Mouse (Mus musculus) G1E (cell line): ENCODE measurements around the gene Zcchc7. TPM values are rescaled to one million over a fixed set of nuclear protein-coding genes. Genes with fewer than 3 reads are reported as not detected.
A peak's percentile ranks its signal among the peaks of the same experiment; 100 is the strongest.

ENCODE experiments used
- ATAC-seq: 2 replicates; pipeline ENCODE4 v1.8.0; 2016; ENCODE audit warnings: mild to moderate bottlenecking; ENCODE audit not compliant: insufficient number of reproducible peaks, poor library complexity, low FRiP score, severe bottlenecking; ENCODE audit errors: extremely low read depth
- DNase-seq: peaks from one replicate; pipeline ENCODE4 v3.0.0; 2012; ENCODE audit warnings: low spot score
- H3K27me3 ChIP-seq: 2 replicates; pipeline ENCODE4 v1.6.1; 2012; ENCODE audit warnings: mild to moderate bottlenecking, low read length, inconsistent platforms; ENCODE audit not compliant: insufficient read depth
- H3K36me3 ChIP-seq: replicated peaks from 2 replicates; pipeline ENCODE3; 2012; ENCODE audit warnings: mild to moderate bottlenecking, inconsistent platforms
- H3K4me1 ChIP-seq: 2 replicates; pipeline ENCODE4 v1.6.1; 2012; ENCODE audit warnings: low read depth, low read length, inconsistent platforms, mixed read lengths; ENCODE audit not compliant: insufficient read depth
- H3K4me3 ChIP-seq: 2 replicates; pipeline ENCODE4 v1.5.1; 2012; ENCODE audit warnings: low read depth, mild to moderate bottlenecking, inconsistent platforms, low read length, moderate library complexity, mixed read lengths
- H3K9me3 ChIP-seq: replicated peaks from 2 replicates; pipeline ENCODE4 v1.6.1; 2012; ENCODE audit warnings: inconsistent platforms
- CTCF ChIP-seq: IDR thresholded peaks from 2 replicates; pipeline ENCODE4 v1.5.1; 2012; ENCODE audit warnings: low read depth, low read length, inconsistent platforms, mixed read lengths
- GATA1 ChIP-seq: IDR thresholded peaks from 2 replicates; pipeline ENCODE4 v1.6.1; 2012; ENCODE audit warnings: borderline replicate concordance, low read length, inconsistent platforms, mixed read lengths
- GATA2 ChIP-seq: IDR thresholded peaks from 2 replicates; pipeline ENCODE4 v1.6.1; 2012; ENCODE audit warnings: low read depth, low read length, inconsistent platforms, borderline replicate concordance
- POLR2AphosphoS5 ChIP-seq: IDR thresholded peaks from 2 replicates; pipeline ENCODE4 v1.6.1; 2012; ENCODE audit warnings: low read depth, low read length, inconsistent platforms; ENCODE audit not compliant: insufficient replicate concordance
- TAL1 ChIP-seq: conservative IDR thresholded peaks from 2 replicates; pipeline ENCODE4 v1.6.1; 2012; ENCODE audit warnings: low read depth, low read length, inconsistent platforms, mixed read lengths
- polyA plus RNA-seq: library from polyadenylated mRNA; stranded (reverse); fragments of >175 nt; gene quantifications from 2 replicates; pipeline ENCODE4 v1.2.3, GENCODE M21; 2012
- total RNA-seq, 2 experiments: library from RNA; stranded (forward) in 1 of 2; stranded (reverse) in 1 of 2; fragments of 200-1000 nt in 1 of 2; fragments of >200 nt in 1 of 2; fragmentation: Nextera tagmentation in 1 of 2; gene quantifications; 2 replicates each; pipeline ENCODE4 v1.2.3; 2014 to 2017

Zcchc7 gene
- total and polyA plus RNA-seq, 3 experiments: 28.6 to 129 (median 61.3) TPM

- Histone ChIP-seq H3K4me3 (no peak overlapping the region), H3K36me3 (no peaks in the 10 kb centered on the region), H3K4me1 (peaks cover 60% of the 10 kb centered on the region), H3K27me3 (peaks cover 34% of the 10 kb centered on the region), H3K9me3 (peaks cover 4% of the 10 kb centered on the region)
- TF ChIP-seq CTCF (no peak), POLR2AphosphoS5 (no peak), TAL1 (no peak), GATA2 (no peak), GATA1 (no peak)
- DNase-seq (no peak), ATAC-seq (no peak)
Measured at GRCm38 (mm10) chr4:44947464-44947863, 191.8 kb downstream of the Zcchc7 start.

DNA sequence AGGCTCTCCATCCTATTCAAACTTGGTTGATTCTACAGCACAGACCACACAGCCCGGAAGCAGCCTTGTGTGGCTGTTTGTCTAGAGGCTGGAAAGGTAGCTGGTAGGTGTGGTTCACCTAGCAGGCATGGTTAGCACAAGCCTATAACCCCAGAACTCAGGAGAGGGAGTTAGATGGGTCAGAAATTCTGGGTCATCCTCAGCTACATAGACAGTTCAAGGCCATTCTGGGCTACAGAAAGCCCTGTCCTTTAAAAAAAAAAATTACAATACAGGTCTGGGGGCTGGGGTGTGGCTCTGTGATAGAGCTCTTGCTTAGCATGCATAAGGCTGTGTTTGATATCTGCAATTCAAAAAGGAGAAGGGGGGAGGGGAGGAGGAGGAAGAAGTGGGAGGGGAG is 192.6 kb downstream of the Zcchc7 start:
- H3K36me3 ChIP-seq: no peaks in the 10 kb centered on the region
- DNase-seq (no peak), ATAC-seq (no peak)
- peaks cover 40% of the 10 kb centered on the region for H3K27me3 ChIP-seq
- TF ChIP-seq POLR2AphosphoS5: no peak
- no peak for TF ChIP-seq GATA2
- no peak for TF ChIP-seq TAL1
- TF ChIP-seq CTCF: no peak
- no peak for TF ChIP-seq GATA1
- H3K4me3 ChIP-seq: no peak overlapping the region
- H3K9me3 ChIP-seq: peaks cover 4% of the 10 kb centered on the region
- peaks cover 57% of the 10 kb centered on the region for H3K4me1 ChIP-seq

GRCm38 (mm10) chr4:44953041-44953440 is 197.4 kb downstream of the Zcchc7 start:
- H3K9me3 ChIP-seq: peaks cover 4% of the 10 kb centered on the region
- no peaks in the 10 kb centered on the region for H3K36me3 ChIP-seq
- DNase-seq (no peak), ATAC-seq (peak; percentile 45; the same call in 1 of the 2 replicates)
- peaks cover 39% of the 10 kb centered on the region for H3K4me1 ChIP-seq
- H3K27me3 ChIP-seq: peaks cover 40% of the 10 kb centered on the region
- peak overlapping the region; percentile 33 for H3K4me3 ChIP-seq
- TF ChIP-seq GATA1: no peak
- TF ChIP-seq GATA2: no peak
- TF ChIP-seq CTCF: no peak
- TF ChIP-seq POLR2AphosphoS5: no peak
- no peak for TF ChIP-seq TAL1

DNA sequence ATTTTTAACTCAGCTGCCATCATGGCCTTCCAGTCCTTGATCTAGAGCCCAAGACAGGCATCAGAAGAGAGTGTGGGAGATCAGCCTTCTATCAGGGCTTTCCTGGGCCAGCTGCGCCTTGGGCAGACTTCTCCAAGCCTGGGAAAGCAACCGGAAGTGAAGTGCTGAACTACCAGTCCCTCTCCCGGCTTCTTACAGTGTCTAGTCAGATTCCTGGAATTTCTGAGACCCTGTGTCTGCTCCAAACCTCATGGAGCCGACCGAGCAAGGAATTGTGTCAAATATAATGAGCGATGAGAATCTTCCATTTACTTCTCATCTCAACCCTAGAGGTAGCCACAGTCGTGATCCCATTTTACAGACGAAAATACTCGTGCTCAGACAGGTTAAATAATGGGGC is 203.1 kb downstream of the Zcchc7 start:
- no peaks in the 10 kb centered on the region for H3K36me3 ChIP-seq
- TF ChIP-seq GATA1 (no peak), POLR2AphosphoS5 (no peak), TAL1 (no peak), CTCF (no peak), GATA2 (no peak)
- no peak for DNase-seq
- no peak overlapping the region for H3K4me3 ChIP-seq
- H3K9me3 ChIP-seq: peaks cover 2% of the 10 kb centered on the region
- no peaks in the 10 kb centered on the region for H3K27me3 ChIP-seq
- ATAC-seq: no peak
- H3K4me1 ChIP-seq: peaks cover 48% of the 10 kb centered on the region

- no peaks in the 10 kb centered on the region for H3K36me3 ChIP-seq
- TF ChIP-seq TAL1 (no peak), POLR2AphosphoS5 (no peak), CTCF (no peak), GATA2 (no peak), GATA1 (no peak)
- DNase-seq (no peak), ATAC-seq (no peak)
- peaks cover 51% of the 10 kb centered on the region for H3K4me1 ChIP-seq
- no peaks in the 10 kb centered on the region for H3K27me3 ChIP-seq
- H3K4me3 ChIP-seq: no peak overlapping the region
- H3K9me3 ChIP-seq: peaks cover 4% of the 10 kb centered on the region
Measured at GRCm38 (mm10) chr4:44959220-44959619, 203.5 kb downstream of the Zcchc7 start.

DNA sequence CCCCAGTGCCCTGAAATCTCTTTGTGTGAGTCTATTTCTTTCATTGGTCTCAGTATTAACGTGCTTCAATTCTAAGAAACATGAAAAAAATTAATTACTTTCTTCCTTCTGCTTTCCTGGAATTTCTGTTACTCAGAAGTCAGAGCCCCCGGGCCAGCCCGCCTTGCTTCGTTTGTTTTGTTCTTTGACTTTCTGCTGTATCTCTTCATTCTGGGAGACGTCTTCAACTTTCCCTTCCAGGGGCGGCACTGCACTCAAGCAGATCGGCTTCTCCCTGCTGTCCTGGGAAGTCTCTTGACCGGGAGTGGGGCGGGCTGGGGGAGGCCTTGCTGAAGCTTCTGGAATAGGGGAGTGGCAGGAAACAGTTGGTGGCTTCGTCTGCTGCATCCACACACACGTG is 207.5 kb downstream of the Zcchc7 start:
- ATAC-seq (no peak), DNase-seq (peak; percentile 37)
- peaks cover 4% of the 10 kb centered on the region for H3K9me3 ChIP-seq
- H3K27me3 ChIP-seq: peaks cover 8% of the 10 kb centered on the region
- no peaks in the 10 kb centered on the region for H3K36me3 ChIP-seq
- H3K4me1 ChIP-seq: peaks cover 77% of the 10 kb centered on the region
- TF ChIP-seq POLR2AphosphoS5: no peak
- TF ChIP-seq GATA2: no peak
- TF ChIP-seq GATA1: no peak
- no peak for TF ChIP-seq CTCF
- no peak for TF ChIP-seq TAL1
- peak overlapping the region; percentile 60; the same call in 1 of the 2 replicates for H3K4me3 ChIP-seq
